Mouse (Mus musculus) hindbrain, embryonic 16.5 days (tissue): ENCODE measurements around the gene Tmem231. TPM values are rescaled to one million over a fixed set of nuclear protein-coding genes. Genes with fewer than 3 reads are reported as not detected.

Experiments used
- ATAC-seq: fragments of 200-750 bp; cut with Nextera tagmentation; 2 replicates; pipeline ENCODE4 v1.8.0; 2017; ENCODE audit warnings: moderate TSS enrichment, moderate library complexity
- H3K27ac ChIP-seq: fragments of 300-500 bp; sonication (generic); 2 replicates; pipeline ENCODE4 v1.5.1; 2014; ENCODE audit warnings: low read depth, mild to moderate bottlenecking, control low read depth, low read length, moderate library complexity
- H3K27me3 ChIP-seq: fragments of 300-500 bp; sonication (generic); replicated peaks from 2 replicates; pipeline ENCODE4 v1.6.1; 2014; ENCODE audit warnings: low read length; ENCODE audit not compliant: control insufficient read depth, insufficient read depth
- H3K36me3 ChIP-seq: fragments of 300-500 bp; sonication (generic); 2 replicates; pipeline ENCODE4 v1.6.1; 2014; ENCODE audit warnings: mild to moderate bottlenecking, low read length, moderate library complexity, mixed read lengths; ENCODE audit not compliant: control insufficient read depth, insufficient read depth
- H3K4me1 ChIP-seq: fragments of 300-500 bp; sonication (generic); 2 replicates; pipeline ENCODE4 v1.6.1; 2014; ENCODE audit warnings: low read depth, low read length; ENCODE audit not compliant: control insufficient read depth, insufficient read depth
- H3K4me2 ChIP-seq: fragments of 300-500 bp; sonication (generic); 2 replicates; pipeline ENCODE4 v1.6.1; 2014; ENCODE audit warnings: mild to moderate bottlenecking, low read length, control low read depth, moderate library complexity
- H3K4me3 ChIP-seq: fragments of 300-500 bp; sonication (generic); 2 replicates; pipeline ENCODE4 v1.5.1; 2014; ENCODE audit warnings: mild to moderate bottlenecking, low read length, control low read depth, moderate library complexity
- H3K9ac ChIP-seq: fragments of 300-500 bp; sonication (generic); 2 replicates; pipeline ENCODE4 v1.6.1; 2014; ENCODE audit warnings: low read depth, mild to moderate bottlenecking, control low read depth, low read length, moderate library complexity
- H3K9me3 ChIP-seq: fragments of 300-500 bp; sonication (generic); 2 replicates; pipeline ENCODE4 v1.6.1; 2014; ENCODE audit warnings: mild to moderate bottlenecking, low read length, moderate library complexity; ENCODE audit not compliant: control insufficient read depth
- WGBS: fragments of 180-500 bp; shearing (Covaris S2); extraction: QIAGEN DNeasy Blood & Tissue Kit; methylation state at CpG from one replicate; pipeline ENCODE4 v1.1.7; 2014; 5-methylcytosine and 5-hydroxymethylcytosine counted together
- polyA plus RNA-seq: library from polyadenylated mRNA; unstranded; fragments of >200 nt; fragmentation: Nextera tagmentation; extraction: Ambion mirVana; gene quantifications from 2 replicates; pipeline ENCODE4 v1.2.1, GENCODE M21; 2015

Gene Tmem231
- polyA plus RNA-seq, 1 experiment from 2014 or later, result 19.5 TPM

DNA sequence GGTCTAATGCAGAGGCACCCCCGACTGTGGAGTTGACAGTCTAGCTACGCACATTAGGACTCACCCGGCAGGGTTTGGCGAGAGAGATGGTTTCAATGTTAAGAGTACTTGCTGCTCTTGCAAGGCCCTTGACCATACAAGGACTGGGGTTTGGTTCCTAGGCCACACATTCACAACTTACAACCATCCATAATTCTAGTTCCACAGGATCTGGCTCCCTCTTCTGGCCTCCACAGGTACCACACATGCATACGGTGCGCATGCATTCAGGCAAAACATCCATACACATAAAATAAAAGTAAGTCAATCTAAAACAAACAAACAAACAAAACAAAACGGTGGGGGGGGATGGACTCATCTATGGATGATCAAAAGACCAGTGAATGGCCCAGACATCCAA is 38.7 kb downstream of the Tmem231 start:
- no peak overlapping the region for H3K27ac ChIP-seq
- ATAC-seq, result no peak
- H3K9ac ChIP-seq, result no peak overlapping the region
- H3K36me3 ChIP-seq, result no peaks in the 10 kb centered on the region
- no peak overlapping the region for H3K4me2 ChIP-seq
- WGBS, result 91% methylated on average over 7 of the region's 7 CpGs
- H3K27me3 ChIP-seq, result peaks cover 19% of the 10 kb centered on the region
- peaks cover 4% of the 10 kb centered on the region for H3K4me1 ChIP-seq
- H3K4me3 ChIP-seq, result no peak overlapping the region
- H3K9me3 ChIP-seq, result no peaks in the 10 kb centered on the region

- H3K27me3 ChIP-seq, result peaks cover 26% of the 10 kb centered on the region
- H3K4me1 ChIP-seq, result peaks cover 5% of the 10 kb centered on the region
- no peak for ATAC-seq
- no peaks in the 10 kb centered on the region for H3K9me3 ChIP-seq
- WGBS, result 63% methylated on average over 5 of the region's 5 CpGs
- H3K9ac ChIP-seq, result no peak overlapping the region
- H3K27ac ChIP-seq, result no peak overlapping the region
- H3K36me3 ChIP-seq, result no peaks in the 10 kb centered on the region
- no peak overlapping the region for H3K4me3 ChIP-seq
- H3K4me2 ChIP-seq, result no peak overlapping the region
Measured at GRCm38 (mm10) chr8:111892615-111893014, 41.1 kb downstream of the Tmem231 start.

GRCm38 (mm10) chr8:111891983-111892382 is 41.7 kb downstream of the Tmem231 start:
- peaks cover 26% of the 10 kb centered on the region for H3K27me3 ChIP-seq
- no peak overlapping the region for H3K9ac ChIP-seq
- no peak overlapping the region for H3K4me2 ChIP-seq
- no peak overlapping the region for H3K4me3 ChIP-seq
- H3K4me1 ChIP-seq, result peaks cover 5% of the 10 kb centered on the region
- no peaks in the 10 kb centered on the region for H3K9me3 ChIP-seq
- H3K27ac ChIP-seq, result no peak overlapping the region
- H3K36me3 ChIP-seq, result no peaks in the 10 kb centered on the region
- 43% methylated on average over 8 of the region's 8 CpGs for WGBS
- no peak for ATAC-seq

- no peaks in the 10 kb centered on the region for H3K36me3 ChIP-seq
- no peaks in the 10 kb centered on the region for H3K9me3 ChIP-seq
- H3K4me2 ChIP-seq, result no peak overlapping the region
- no peak overlapping the region for H3K9ac ChIP-seq
- peaks cover 5% of the 10 kb centered on the region for H3K4me1 ChIP-seq
- peaks cover 26% of the 10 kb centered on the region for H3K27me3 ChIP-seq
- no peak overlapping the region for H3K27ac ChIP-seq
- 63% methylated on average over 6 of the region's 6 CpGs for WGBS
- no peak overlapping the region for H3K4me3 ChIP-seq
- ATAC-seq, result no peak
Measured at GRCm38 (mm10) chr8:111890911-111891303, 42.8 kb downstream of the Tmem231 start.

DNA sequence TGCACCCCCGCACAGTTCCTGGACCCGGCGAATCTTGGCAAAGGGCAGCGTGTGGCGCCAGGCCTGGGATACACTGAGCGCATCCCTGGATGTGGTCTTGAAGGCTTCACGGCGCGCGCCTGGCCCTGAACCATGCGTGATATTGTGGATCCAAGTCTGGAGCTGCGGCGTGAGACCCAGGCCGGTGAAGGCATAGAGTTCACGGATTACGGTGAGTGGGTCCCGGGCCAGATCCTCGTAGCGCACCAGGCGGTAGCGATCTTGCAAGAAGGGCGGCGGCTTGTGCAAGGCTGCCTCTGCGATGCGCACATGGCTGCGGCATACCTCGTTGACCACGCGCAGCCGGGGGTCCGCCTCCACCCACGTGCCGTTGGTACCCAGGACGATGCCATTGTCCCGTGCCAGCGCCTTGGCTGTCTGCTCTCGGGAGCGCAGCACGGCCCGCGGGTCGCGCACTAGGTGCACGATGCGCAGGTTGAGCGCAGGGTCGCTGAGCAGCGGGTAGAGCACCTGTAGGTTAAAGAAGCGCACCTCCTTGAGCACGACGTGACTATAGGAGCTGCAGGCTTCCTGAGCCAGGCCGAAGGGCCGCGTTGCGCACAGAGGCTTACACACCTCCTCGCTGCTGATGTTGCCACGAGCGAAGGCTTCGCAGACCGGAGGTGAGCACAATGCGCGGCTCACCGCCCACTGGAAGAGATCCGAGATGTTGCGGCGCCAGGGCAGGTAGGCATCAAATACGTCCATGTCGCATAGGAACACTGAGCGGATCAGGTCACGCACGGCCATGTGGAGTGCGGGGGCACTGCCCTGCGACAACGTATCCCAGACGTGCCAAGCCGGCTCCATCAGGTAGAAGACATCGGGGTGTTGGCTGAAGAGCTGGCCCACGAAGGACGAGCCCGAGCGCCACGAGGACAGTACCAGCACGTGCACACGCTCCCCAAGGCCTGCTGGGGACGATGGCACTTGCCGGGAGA is 43.5 kb downstream of the Tmem231 start:
- WGBS, result 11% methylated on average over 86 of the region's 86 CpGs
- H3K9ac ChIP-seq, result peak overlapping the region; percentile 49; the same call in 1 of the 2 replicates
- H3K4me3 ChIP-seq, result peak overlapping the region; percentile 42
- H3K9me3 ChIP-seq, result no peaks in the 10 kb centered on the region
- H3K27me3 ChIP-seq, result peaks cover 26% of the 10 kb centered on the region
- peak; percentile 37; the same call in 1 of the 2 replicates for ATAC-seq
- H3K27ac ChIP-seq, result no peak overlapping the region
- peak overlapping the region; percentile 72 for H3K4me2 ChIP-seq
- no peaks in the 10 kb centered on the region for H3K36me3 ChIP-seq
- H3K4me1 ChIP-seq, result peaks cover 5% of the 10 kb centered on the region

GRCm38 (mm10) chr8:111888091-111888650 is 45.5 kb downstream of the Tmem231 start:
- WGBS, result 51% methylated on average over 7 of the region's 7 CpGs
- H3K4me2 ChIP-seq, result no peak overlapping the region

GRCm38 (mm10) chr8:111887479-111887878 is 46.2 kb downstream of the Tmem231 start:
- WGBS, result 87% methylated on average over 1 of the region's 1 CpGs
- peaks cover 5% of the 10 kb centered on the region for H3K4me1 ChIP-seq
- no peak overlapping the region for H3K4me2 ChIP-seq
- H3K9ac ChIP-seq, result no peak overlapping the region
- peaks cover 26% of the 10 kb centered on the region for H3K27me3 ChIP-seq
- H3K9me3 ChIP-seq, result no peaks in the 10 kb centered on the region
- no peak overlapping the region for H3K27ac ChIP-seq
- H3K36me3 ChIP-seq, result no peaks in the 10 kb centered on the region
- ATAC-seq, result no peak
- H3K4me3 ChIP-seq, result no peak overlapping the region

More at GRCm38 (mm10) chr8:111888091-111888650, 45.5 kb downstream of the Tmem231 start:
- Histone ChIP-seq H3K36me3 (no peaks in the 10 kb centered on the region), H3K4me1 (peaks cover 5% of the 10 kb centered on the region), H3K27me3 (peaks cover 26% of the 10 kb centered on the region), H3K9me3 (no peaks in the 10 kb centered on the region), H3K27ac (no peak overlapping the region), H3K9ac (no peak overlapping the region), H3K4me3 (no peak overlapping the region)
- no peak for ATAC-seq

DNA sequence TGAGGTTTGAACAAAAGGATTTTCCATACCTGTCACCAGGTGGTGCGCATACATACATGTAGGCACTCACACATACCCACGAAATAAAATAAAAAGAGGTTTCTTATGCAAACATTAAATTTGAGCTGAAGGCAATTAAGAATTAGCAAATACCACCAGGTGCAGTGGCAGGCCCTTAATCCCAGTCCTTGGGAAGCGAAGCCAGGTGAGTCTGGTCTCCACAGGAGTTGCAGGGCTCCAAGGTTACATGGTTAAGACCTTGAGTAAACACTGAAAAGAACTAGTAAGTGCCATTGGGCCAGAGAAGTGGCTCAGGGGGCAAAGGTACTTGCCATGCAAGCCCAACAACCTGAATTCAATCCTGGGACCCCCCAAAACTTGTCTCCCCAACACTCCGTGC is 50.1 kb downstream of the Tmem231 start:
- Histone ChIP-seq H3K9ac (no peak overlapping the region), H3K36me3 (no peaks in the 10 kb centered on the region), H3K4me3 (no peak overlapping the region), H3K4me1 (no peaks in the 10 kb centered on the region), H3K27me3 (no peaks in the 10 kb centered on the region), H3K4me2 (no peak overlapping the region), H3K9me3 (no peaks in the 10 kb centered on the region), H3K27ac (no peak overlapping the region)
- 88% methylated on average over 4 of the region's 4 CpGs for WGBS
- no peak for ATAC-seq

- Histone ChIP-seq H3K4me3 (no peak overlapping the region), H3K27ac (no peak overlapping the region), H3K4me1 (no peaks in the 10 kb centered on the region), H3K27me3 (no peaks in the 10 kb centered on the region), H3K9ac (no peak overlapping the region), H3K4me2 (no peak overlapping the region), H3K36me3 (no peaks in the 10 kb centered on the region), H3K9me3 (no peaks in the 10 kb centered on the region)
- WGBS, result 3% methylated on average over 2 of the region's 2 CpGs
- ATAC-seq, result no peak
Measured at GRCm38 (mm10) chr8:111881591-111881990, 52.1 kb downstream of the Tmem231 start.
